Mouse (Mus musculus): ENCODE results near the gene Usp20.
A peak's percentile ranks its signal among the peaks of the same experiment; 100 is the strongest.
"Not testable (repeated sequence)": the region's sequence is repeated elsewhere in the genome, so short reads cannot be mapped to it uniquely, and the experiment has no call there.

Gene Usp20

DNA sequence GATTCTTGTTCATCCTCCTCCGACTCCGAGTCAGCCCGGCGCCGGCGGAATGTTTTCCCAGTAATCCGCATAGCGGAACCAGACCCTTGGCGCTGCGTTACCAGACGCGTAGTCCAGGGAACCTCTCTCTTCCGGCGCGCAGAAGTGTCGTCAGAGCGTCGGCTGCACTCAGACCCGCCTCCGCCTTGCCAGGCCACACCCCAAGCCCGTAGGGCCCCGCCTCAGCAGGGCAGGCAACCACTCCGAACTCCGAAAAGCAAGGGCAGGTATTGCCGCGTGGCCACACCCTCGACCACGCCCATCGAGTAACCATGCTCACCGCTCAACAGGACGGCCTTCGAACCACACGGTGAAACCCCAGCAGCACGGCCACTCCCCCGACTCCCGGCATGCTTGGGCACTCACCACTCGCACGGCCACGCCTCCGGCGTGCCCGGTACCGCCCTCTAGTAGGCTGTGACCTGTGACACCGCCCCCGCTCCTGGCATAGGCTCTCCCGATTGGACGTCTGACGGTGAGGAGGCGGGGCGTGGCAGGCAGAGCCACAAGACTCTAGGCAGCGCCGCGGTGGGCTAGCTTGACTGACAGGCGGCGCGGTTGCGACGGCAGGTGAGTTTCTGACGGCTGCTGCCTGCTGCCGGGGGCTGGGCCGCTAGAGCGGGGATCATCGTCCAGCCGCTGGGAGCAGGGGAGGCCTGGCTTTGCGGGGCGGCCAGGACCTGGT, at the start of gene Usp20, which contains the start of gene BC005624:
Gene Usp20 (plus strand): TSS at position 490 of the 724 bp plus-strand sequence.
Gene BC005624 (minus strand): TSS at position 412 of the 724 bp plus-strand sequence.
- peak; percentile 99 for DNase-seq

DNA sequence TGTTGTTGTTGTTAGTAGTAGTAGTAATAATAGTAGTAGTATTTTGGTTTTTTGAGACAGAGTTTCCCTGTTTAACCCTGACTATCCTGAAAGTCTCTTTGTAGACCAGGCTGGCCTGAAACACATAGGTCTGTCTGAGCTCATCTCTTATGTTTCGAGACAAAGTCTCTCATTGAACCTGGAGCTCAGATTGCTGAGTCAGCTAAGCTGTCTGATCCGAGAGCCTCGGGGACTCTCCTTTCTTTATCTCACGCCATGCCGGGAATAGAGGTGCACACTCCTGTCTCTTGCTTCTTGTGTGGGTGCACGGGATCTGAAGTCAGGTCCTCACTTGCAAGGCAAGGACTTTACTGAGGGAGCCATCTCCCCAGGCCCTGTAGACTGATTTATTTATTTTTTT, 49.0 kb upstream of the Usp20 start:
- DNase-seq, result no peak

DNA sequence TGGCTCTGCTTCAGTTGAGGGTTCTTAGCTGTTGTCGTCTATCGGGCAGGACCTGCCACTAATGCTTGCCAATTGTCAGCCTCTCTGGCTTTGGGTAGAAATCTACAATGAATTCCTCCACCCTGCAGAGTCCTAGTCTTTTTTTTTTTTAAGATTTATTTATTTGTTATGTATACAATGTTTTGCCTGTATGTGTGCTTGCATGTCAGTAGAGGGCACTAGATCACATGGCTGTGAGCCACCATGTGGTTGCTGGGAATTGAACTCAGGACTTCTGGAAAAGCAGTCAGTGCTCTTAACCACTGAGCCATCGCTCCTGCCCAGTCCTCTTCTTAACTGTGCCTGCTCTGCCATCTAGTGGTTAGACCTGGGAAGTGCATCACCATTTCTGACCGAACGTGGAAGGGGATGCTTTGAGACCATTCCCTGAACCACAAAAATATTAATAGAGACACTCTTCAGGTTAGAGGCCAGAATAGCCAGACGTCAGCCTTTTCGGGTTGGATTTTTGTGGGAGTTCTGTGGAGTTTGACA, 48.1 kb upstream of the Usp20 start:
- peak; percentile 55 for DNase-seq

DNA sequence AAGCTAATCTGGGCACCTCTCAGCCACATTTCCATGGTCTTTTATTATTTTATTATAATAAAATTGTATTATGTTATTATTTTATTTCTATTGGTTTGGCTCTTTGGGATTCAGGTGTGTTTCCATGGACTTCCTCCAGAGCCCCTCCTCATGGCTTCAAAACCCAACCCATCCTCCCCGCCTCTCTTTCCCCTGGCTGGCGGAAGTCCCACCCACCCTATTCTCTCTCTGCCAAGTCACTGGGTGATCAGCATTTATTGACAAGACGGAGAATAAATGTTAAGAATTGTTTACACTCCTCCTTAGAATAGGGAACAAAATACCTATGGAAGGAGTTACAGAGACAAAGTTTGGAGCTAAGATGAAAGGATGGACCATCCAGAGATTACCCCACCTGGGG, 45.3 kb upstream of the Usp20 start:
- DNase-seq, result no peak

DNA sequence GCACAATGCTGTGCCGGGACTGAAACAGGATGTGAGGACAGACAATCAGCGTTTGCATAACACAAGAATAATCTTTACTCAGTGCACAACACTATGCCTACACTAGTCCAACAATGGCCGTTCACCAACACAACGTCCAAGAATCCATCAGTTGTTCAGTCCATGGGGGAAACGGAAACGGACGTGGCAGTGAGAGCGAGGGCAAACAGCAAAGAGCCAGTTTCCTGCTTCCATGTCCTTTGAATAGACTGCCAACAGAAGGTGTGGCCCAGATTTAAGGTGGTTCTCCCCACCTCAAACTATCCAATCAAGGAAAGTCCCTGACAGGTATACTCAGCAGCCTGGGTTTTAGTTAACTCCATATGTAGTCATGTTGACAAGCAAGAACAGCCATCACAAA, 44.3 kb upstream of the Usp20 start:
- no peak for DNase-seq

DNA sequence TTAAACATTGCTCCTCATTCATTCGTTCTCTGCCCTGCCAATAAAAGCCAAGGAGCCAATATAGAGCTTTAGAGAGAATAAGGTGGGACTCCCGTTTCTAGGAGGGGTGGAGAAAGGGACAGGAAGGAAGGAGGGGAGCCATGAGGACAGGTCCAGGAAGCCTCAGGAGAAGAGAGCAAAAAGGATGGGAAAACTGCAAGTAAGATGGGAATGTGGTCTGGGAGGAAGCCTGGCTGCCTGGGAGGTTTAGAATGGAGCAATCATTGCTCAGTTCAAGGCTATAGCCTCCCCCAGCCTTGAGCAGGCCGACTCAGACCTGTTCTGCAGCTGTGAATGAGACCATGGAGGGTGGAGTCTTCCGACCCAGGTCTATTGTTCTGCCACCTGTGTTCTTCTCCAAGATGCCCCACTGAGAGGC, 43.5 kb upstream of the Usp20 start:
- no peak for DNase-seq

DNA sequence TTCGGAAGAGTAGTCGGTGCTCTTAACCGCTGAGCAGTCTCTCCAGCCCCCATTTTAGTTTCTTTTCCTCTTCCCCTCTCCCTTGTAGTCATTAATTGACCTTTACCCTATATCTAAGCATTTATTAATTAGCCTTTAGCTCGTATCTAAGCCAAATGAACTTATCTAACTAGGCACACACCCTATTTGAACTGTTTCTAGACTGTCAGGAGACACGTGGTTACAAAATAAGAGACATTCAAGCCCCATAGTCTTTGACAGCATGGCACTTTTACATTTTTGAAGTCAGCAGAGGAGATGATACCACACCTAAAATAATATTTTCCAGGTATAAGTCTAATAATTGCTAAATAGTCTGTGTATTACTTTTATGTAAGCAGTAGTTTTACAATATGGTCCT, 40.5 kb upstream of the Usp20 start:
- DNase-seq, result no peak

DNA sequence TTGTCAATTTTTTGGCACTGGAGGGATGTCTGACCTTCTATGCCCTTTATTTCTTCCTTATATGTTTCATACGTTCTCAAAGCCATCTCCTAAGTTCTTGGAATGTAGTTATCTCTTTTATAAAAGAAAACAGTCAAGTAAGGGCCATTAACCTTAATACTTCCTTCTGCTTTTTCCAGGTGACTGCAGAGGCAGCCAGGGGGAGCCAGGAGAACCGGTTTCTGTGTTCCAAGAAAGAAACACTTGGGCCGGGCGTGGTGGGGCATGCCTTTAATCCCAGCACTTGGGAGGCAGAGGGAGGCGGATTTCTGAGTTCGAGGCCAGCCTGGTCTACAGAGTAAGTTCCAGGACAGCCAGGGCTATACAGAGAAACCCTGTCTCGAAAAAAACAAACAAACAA, 40.0 kb upstream of the Usp20 start:
- DNase-seq, result not testable (repeated sequence)

DNA sequence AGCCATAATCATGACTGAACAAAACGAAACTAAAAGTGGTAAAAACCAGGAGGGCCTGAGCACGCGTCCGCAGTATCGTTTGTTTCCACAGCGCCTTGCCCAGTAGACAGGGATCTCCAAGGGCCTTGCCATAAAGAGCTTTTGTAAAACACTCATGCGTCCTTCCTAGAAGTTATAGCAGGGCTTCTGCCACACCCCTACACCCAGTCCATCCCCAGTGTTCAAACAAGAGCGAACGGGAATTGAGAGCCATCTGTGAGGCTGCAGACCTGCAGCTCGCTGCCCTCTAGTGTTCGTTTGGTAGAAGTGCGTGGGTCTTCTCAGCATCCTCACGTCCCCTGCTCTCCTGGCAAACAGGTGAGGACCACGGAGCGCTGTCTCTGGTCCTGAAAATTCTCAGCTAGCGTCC, 39.5 kb upstream of the Usp20 start:
- DNase-seq, result peak; percentile 52

DNA sequence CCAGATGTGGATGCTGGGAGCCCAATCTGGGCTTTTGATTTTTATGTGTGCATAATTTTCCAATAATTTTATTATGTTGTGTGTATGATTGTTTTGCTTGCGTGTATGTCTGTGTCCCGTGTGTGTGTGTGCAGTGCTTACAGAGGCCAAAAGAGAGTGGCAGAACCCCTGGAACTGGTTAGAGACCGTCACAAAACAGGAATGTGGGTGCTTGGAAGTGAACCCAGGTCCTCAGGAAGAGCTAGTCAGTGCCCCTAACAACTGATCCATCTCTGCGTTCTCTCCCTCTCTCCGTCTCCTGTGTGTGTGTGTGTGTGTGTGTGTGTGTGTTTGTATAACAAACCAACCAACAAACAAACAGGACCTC, 29.6 kb upstream of the Usp20 start:
- DNase-seq, result no peak

DNA sequence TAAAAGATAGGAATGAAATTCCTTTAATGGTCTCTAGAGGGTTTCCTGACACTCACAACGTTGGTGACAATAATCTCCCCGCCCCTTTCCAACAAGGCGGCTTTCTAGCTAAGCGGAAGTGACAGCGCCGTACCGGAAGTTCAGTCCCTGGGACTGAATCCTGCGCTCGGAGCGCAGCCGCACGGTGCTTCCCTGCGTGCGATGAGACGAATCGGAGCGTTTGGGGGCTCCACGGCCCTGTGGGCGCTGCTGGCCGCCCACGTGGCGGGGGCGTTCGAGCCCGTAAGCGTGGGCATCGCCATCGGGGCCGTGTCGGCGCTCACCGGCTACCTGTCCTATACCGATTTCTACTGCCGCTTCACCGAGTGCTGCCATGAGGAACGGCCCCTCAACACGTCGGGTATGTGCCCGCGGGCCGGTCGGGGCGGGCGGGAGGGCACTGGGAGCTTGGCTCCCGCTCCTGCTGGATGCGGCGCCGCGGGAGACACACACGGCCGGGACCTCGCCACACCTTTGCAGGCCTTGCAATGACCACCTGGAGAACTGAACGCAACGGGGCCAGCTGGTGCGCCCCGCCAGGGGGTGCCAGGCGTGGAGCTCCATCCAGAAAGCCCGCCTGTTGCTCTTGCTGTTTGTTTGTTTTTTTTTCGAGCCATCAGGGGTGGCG, 29.1 kb upstream of the Usp20 start, which contains the start of gene Tor1b:
Gene Tor1b (plus strand): TSS at position 136 of the 667 bp plus-strand sequence.
- peak; percentile 87 for DNase-seq

DNA sequence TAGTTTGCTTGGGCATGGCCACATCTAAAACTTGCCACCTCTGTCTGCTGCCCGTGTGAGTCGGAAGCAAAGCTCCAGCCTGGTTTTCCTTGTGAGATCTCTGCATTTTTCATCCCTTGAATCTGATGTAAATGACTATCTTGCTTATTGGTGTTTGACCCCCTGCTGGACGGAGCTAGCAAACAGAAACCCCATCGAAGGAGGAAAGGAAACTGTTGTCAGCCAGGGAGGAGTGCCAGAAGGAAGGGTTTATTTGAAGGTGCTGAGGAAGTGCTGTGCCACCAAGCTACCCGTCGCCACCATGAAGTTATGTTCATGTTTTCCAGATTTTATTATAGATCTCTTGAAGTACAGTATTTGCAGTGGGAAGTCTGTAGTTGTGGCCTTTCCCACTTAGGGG, 27.3 kb upstream of the Usp20 start:
- no peak for DNase-seq

DNA sequence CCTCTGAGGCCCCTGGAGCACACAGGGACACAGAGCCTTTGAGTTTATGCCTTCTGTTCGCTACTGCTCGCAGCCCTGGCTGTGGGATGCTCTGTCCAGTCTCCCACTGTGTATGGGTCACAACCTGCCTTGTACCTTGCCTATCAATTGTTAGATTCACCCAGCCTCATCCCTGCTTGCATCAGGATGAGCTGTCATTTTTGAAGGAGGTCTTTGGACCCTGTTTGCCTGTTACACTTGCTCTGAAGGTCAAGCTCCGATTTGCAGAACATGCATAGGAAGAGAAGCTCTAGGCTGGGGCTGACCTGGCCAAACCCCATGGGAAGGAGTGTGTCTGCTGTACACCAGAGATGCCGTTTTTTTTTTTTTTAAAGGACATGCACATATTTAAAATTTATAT, 24.6 kb upstream of the Usp20 start:
- DNase-seq, result no peak

DNA sequence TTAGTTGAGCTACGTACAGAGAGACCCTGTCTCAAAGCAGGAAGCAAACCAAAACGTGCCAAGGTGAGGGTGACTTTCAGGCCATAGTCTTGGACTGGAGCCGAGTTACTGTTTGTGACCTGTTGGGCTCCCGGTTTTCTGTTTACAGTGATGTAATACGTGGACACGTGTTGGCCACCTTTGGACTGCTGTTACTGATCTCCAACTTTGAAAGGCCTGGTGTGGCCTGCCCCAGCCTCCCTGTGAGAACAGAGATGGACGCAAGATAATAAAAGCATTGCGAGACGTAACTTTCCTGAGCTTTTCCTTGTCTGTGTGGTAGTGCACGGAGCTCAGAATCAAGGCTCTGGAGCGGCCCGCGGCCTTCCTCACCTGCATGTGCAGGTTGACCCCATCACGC, 23.4 kb upstream of the Usp20 start:
- no peak for DNase-seq

DNA sequence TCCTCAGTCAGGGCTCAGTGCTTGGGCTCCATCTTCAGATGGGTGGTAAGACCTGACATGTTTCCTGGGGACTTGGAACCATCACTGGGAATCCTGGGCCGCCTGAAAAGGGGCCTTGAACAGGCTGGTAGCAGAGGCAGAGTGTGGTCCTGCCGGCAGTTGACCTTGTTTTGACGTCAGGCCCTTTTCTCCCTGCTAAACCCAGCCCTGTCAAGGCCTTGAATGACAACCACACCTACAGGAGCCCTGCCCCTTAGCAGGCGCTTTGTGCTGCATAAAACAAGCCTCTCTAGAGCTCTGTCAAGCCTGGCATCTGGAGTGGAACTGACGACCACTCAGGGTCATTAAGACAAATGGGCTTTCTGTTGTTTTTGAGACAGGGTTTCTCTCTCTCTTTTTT, 22.2 kb upstream of the Usp20 start:
- no peak for DNase-seq

DNA sequence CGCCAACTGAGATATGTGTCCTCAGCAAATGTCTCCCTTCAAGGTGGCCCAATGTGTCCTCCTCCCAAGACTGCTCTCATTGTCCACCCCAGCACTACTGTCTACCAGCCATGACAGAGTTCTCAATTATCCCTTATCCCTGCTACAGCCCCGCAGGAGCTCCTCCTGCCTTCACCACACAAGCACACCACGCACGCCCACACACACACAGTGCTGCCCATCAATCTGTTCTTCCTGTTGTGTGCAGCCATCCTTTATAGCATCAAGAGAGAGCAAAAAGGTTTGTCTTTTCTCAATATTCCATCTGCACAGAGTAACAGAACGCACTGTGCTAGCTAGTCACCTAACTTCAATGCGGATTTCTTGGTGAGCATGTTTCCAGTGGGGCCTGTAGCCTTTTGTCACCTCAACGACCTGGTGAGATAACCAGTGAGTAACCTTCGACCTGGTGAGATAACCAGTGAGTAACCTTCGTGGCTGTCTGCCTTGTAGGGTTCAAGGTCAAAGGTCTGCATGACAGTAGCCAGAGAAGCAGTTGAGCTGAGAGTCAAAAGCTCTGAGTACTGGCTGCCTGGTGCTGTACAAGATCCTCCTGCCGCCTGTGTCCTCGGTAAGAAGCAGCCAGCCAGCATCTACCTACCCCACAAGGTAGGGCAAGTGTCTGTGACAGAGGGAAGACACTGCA, 19.4 kb upstream of the Usp20 start:
- DNase-seq, result no peak

DNA sequence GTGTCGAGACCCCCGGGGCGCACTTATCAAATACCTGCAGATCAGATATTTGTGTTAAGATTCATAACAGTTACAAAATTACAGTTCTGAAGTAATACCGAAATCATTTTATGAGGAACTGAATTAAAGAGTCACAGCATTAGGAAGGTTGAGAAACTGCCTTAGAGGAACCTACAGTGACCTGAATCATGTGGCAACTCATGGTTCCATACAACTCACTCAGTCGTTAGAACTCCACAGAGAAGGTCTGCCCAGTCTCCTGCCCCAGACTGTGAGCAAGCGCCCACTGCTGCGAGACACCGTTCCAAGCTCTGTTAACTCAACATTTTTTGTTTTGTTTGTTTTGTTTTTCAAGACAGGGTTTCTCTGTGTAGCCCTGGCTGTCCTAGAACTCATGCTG, 16.5 kb upstream of the Usp20 start:
- DNase-seq, result no peak

DNA sequence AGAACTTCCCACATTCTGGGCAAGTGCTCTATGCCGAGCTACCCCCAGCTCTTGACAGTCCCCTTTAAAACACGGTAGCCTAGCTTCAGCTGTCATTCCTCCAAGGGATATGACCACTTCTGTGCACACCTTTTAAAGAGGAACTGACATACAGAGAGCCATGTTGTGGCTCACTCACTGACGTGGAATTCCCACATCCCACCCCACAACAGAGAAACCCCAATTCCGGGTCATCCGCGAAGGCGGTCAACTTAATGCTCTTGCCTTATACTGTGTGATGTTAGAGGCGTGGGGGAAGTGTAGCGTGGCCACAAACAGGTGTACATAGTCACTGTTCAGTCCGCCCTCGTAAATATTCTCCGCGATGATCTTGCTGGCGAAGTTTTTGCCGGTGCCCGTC, 15.3 kb upstream of the Usp20 start:
- DNase-seq, result no peak

DNA sequence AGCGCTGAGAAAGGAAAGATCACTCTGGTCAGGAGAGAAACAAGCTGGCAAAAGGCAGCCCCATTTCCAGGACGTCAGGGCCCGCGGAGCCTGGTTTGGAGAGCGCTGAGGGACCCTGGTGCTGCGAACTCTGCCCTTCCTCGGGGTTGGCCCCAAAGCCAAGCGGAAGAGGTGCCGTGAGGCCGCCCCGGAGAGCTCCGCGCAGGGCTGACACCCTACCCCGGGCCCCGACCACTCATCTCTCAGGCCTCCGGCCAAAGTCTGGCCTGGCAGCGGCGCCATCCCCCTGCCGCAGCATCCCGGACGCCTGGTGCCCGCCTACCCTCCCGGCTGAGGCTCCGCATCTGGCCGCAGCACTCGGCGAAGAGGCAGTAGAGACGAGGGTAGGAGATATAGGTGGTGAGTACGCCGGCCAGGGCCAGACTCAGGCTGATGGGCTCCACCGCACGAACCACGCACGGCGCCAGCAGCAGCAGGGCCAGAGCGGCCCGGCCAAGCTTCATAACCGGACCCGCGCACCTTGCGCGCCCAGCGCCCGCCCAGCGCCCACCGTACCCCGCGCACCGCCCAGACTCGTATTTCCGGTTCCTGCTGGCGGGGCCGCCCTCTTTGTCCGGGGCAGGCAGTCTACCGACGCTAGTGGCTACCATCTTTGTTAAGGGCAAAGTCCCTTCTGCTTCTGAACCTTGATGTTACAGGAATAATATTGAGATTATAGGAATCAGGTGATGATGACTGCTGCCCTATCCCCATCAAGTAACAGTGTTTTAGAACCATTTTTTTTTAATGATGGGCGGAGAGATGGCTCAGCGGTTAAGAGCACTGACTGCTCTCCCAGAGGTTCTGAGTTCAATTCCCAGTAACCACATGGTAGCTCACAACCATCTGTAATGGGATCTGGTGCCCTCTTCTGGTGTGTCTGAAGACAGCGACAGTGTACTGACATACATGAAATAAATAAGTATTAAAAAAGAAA, 14.4 kb upstream of the Usp20 start, which contains the start of gene Tor1a:
Gene Tor1a (minus strand): TSS at position 582 of the 976 bp plus-strand sequence.
- DNase-seq, result peak; percentile 90

DNA sequence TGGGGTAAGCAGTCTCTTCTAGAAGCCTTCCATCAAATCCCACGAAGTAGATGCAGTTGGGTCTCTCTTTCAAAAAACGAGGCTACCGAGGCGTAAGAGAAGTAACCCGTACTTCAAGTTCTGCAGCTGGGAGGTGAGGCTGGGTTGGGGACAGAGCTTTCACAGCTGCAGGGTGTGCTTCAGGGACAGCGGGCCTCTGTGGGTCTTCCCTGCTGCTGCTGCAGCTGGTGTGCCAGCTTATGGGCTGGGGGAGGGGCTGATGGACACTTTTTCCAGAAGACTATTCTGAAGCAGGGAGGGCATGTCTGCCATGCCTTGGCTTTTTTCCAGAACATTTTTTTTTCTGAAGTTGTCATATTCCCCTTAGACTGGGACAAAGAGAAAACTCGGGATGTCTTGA, 945 bp downstream of the Usp20 start:
- DNase-seq, result no peak

DNA sequence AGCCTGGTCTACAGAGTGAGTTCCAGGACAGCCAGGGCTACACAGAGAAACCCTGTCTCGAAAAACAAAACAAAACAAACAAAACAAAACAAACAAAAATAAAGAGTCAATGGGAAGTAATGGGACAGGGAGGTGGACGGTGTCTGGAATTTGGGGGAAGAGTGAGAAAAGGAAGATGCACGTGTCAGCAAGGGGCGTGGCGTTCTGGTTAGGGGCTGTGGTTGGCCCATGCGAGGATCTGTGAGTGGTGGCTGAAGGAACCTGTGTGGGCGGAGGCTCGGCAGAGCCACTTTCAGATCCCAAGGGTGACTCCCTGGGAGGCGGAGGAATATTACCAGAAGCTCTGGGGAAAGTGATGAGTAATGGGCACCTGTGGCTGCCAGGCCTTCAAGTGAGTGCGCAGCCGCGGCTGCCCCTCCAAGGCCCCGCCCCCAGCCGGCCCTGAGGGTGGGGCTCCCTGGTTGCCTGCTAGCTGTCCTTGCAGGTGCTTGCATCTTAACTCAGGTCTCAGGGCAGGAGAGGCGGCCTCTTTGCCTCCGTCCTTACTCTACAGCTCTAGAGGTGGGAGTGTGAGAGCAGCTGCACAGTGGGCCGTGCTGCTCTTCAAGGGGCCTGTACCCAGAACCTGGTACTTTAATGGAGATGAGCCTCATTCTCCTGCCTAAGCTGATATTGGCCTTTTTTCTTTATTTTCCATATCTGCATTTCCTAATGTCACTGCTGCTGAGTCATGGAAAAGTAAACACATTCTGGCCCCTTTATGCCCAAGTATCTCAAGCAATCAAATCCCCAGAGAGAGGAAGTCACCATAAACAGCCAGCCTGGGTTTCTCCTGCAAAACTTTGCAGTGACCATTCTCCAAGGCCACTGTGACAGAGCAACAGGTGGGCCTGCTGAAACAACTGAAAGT, 3.3 kb downstream of the Usp20 start:
- peak; percentile 51 for DNase-seq
